Mouse (Mus musculus) heart, postnatal 14 days (tissue): Measurements from ENCODE around the gene Vdr. TPM values are rescaled to one million over a fixed set of nuclear protein-coding genes. Genes with fewer than 3 reads are reported as not detected.
A peak's percentile ranks its signal among the peaks of the same experiment; 100 is the strongest.

Source experiments
- DNase-seq, 2 experiments: peaks; one replicate each; pipeline ENCODE4 v3.0.0; 2021 to 2022
- intact Hi-C: fragments of 180-260 bp; cut with DNase I; formaldehyde crosslinking; loops from one replicate; pipeline ENCODE4 v1.15.1; 2025
- total RNA-seq, 2 experiments: library from RNA; stranded (reverse); gene quantifications; 2 replicates each; pipeline ENCODE4 v1.2.3; 2021

Gene Vdr
- total RNA-seq, 2 experiments from 2014 or later: 1.3 to 1.9 TPM

DNA sequence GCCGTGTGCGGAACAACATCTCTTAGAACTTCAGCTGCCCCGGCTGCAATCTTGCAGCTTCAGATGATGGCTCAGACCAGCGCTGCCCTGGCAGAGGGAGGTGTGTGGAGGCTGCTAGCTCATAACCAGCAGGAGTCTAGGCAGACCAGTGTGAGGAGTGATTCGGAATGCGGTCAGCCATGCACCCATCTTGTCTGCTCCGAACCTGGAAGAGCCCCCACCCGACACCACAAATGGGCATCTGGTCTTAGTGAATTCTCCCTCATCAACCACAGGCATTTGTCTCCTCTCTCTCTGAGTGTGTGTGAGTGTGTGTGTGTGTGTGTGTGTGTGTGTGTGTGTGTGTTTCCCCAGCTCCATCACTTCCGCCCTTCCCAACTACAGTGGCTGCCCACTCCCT lies 90.5 kb downstream of the Vdr start:
- intact Hi-C loops: no loop called here
- DNase-seq: no peak

DNA sequence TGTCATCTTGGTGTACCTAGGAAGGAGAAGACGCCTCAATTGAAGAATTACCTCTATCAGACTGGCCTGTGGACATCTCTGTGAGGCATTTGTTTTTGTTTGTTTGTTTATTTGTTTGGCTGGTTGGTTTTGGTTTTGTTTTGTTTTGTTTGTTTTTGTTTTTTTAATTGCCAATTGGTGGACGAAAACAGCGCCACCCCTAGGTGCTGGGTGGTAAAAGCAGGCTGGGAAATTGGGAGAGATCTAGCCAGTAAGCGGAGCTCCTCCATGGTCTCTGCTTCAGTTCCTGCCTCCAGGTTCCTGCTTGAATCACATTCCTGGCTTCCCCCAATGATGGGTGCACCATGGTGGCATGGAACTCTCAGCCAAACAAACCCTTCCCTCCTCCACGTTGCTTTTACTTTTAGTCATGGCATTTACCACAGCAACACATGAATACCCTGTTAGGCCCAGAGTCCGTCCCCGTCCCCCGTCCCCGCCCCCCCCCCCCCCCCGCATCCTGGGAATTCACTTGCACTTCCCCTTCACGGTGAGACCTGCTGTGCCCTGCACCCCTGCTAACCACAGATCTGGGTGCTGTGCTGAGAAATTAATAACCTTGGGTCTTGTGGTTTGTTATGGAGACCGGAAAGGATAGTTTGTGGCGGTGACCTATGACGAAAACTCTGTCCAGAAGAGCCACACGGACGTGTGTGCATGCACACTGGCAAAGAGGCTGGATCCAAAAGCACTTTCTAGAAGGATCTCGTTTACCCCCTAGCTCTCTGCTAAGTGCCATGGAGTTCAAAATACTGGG lies 94.0 kb downstream of the Vdr start:
- DNase-seq: no peak
- intact Hi-C loops: no loop called here

- intact Hi-C loops: no loop called here
Measured at GRCm38 (mm10) chr15:97815254-97815653, 95.2 kb downstream of the Vdr start.

GRCm38 (mm10) chr15:97814703-97815102 lies 95.7 kb downstream of the Vdr start:
- intact Hi-C loops: no loop called here
- no peak for DNase-seq

More at GRCm38 (mm10) chr15:97815254-97815653, 95.2 kb downstream of the Vdr start:
- no peak for DNase-seq

DNA sequence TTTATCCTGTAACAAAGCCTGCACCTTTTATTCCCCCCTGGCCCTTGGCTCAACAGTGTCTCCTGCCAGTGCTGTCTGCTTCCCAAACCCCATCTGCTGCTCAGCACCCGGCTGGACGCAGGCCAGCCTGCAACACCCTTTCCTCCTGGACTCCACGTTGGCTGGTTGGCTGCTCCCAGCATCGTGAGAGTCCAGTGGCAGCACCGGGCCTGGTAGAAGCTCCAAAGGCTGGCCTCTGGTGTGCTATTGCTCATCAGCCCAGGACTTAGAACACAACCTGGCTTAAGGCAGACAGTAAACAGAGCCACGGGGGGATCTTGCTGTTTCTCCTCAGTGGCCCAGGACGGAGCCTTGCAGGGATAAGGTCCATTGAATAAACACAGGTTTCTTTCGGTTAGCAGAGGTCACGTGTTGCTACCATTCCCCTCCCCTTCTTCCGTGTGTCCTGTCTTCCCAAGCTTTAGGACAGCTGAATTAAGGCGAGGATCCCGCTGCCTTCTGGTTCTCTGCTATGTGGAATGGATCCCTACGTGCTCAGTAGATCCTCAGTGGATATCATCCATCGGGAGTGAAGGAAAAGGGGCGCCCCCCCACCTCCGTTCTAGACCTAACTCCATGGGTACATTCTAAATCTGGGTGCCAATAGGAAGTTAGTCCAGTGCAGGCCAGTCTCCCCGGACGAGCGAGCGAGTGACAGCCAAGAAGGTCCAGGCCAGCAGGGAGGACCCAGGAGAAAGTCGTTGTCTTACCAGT lies 96.8 kb downstream of the Vdr start:
- peak; percentile 68 to 75 for DNase-seq
- intact Hi-C loops: no loop called here

DNA sequence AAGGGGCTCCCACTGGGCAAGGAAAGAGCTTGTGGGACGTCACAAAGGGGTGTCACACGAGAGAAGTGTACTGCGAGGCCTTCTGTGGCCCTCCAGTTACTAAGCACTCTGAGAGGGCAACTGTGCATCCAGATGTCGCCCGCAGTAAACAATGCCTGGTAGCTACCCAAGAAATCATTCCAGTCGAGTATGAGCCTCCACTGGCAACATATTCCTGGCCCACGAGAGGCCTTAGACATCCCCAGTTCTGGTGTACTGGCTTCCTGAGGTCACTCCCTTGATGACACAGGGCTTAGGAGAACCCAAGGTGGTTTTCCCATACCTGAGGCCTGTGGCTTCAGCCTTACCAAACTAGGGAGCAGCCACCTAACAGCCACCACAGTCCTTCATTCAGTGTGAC lies 97.6 kb downstream of the Vdr start:
- intact Hi-C loops: no loop called here
- DNase-seq: no peak

GRCm38 (mm10) chr15:97812126-97812525 lies 98.3 kb downstream of the Vdr start:
- peak; percentile 80 to 87 for DNase-seq
- intact Hi-C loops: no loop called here

DNA sequence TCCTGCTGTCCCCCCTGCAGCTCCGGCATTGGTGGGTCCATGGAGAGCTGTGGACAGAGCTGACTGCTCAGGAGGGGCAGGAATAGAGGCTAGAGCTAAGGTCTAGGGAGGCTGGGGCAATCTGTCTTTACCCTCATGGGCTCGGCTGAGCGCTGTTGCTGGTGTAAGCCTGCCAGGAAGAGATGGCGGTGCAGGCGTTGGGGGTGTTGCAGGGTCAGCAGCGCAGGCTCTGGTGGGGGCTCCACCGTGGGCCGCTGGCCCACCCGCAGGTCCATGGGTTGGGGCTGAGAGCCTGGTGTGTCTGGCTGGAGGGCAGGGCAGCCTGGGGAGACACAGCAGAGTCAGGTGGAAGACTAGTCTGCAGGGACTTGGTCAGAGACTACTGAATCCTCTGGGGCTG lies 99.1 kb downstream of the Vdr start:
- no peak for DNase-seq
- intact Hi-C loops: loop anchor here (2.0 kb wide), 1 partner anchor 37 kb away; no protein-coding TSS in a partner anchor

DNA sequence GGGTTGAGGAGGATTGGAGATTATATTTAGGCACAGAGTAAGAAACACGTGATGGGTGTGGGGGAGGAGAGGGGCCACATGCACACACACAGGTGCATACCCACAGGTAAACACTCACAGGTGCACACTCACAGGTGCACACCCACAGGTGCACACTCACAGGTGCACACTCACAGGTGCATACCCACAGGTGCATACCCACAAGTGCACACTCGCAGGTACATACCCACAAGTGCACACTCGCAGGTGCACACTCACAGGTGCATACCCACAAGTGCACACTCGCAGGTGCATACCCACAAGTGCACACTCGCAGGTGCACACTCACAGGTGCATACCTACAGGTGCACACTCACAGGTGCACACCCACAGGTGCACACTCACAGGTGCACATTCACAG lies 100.0 kb downstream of the Vdr start:
- intact Hi-C loops: loop anchor here (2.0 kb wide), 1 partner anchor 38 kb away; no protein-coding TSS in a partner anchor
- no peak for DNase-seq

DNA sequence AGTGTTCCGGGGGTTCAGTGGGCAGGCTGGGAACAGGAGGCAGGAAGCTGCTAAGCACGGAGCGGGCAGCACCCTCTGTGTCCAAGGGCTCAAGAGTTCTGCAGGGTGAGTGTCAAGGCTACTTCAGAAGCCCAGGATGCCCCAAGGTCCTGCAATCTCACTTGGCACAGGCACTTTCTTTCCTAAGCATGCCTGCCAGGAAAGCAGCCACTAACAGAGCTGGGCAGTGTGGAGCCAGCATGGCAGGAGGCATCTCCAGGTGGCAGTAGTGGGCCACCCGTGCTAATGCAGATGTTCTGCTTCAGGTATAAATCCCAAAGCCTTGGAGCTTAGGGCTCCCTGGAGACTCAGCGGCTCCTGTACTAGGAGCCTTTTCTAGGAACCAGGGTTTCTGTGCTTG lies 100.5 kb downstream of the Vdr start:
- intact Hi-C loops: loop anchor here (2.0 kb wide), 1 partner anchor 39 kb away; no protein-coding TSS in a partner anchor
- peak; percentile 57 to 58 for DNase-seq

DNA sequence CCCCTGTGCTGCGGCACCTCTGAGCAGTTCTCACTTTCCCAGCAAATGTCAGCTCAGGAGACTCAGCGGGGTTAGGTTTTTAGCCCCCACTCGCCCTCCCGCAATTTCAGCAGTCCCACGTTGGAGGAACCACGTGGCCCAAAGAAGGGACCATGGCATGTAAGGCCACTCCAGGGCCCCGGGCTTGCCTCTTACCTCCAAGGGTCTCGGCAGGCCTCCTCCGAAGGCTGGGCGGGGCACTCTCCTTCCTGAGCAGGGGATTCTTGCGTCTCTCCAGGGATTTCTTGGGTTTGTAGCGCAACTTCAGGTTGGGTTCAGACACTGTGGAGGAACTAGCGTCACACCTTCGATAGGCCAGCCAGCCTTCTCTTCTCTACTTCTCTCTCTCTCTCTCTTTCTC lies 101.2 kb downstream of the Vdr start:
- DNase-seq: no peak
- intact Hi-C loops: no loop called here

DNA sequence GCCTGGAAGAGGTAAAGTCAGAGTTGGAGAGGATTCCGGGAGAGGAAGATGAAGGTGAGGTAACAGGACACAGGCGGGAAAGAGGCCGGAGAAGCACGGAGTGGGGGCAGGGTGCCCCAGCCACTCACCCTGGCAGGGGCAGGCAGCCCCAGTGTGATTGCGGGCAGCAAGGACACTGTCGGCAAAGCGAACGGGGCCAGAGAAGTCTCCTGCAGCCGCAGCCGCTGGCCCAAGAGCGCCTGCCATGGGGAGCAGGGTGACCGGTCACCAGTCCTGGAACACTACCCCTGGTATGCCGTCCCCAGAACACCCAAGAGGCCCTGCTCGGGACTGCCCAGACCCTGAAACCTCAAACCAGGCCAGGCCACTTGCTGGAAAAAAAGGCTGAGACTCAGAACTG lies 101.9 kb downstream of the Vdr start:
- DNase-seq: no peak
- intact Hi-C loops: no loop called here

- no peak for DNase-seq
- intact Hi-C loops: no loop called here
Measured at GRCm38 (mm10) chr15:97807867-97808266, 102.6 kb downstream of the Vdr start.

Other genes starting within 250 kb of the Vdr start
- 10 to 100 TPM; 11.5 to 12.4 TPM for gene Rpap3, start 204.8 kb downstream of the Vdr start, total RNA-seq
- gene Endou, start 179.3 kb downstream of the Vdr start, total RNA-seq: 1 to 10 TPM; 1.8 to 4.9 TPM
- 10 to 100 TPM; 32.7 to 34.3 TPM for gene Rapgef3, start 142.7 kb downstream of the Vdr start, total RNA-seq
- gene Slc48a1, start 132.1 kb downstream of the Vdr start, total RNA-seq: 10 to 100 TPM; 78.3 to 78.9 TPM
- 10 to 100 TPM; 45.9 to 52.5 TPM for gene Hdac7, start 66.1 kb downstream of the Vdr start, total RNA-seq
- gene Tmem106c, start 53.6 kb upstream of the Vdr start, total RNA-seq: 10 to 100 TPM; 12.4 to 12.7 TPM
- 1 to 10 TPM in 1 of 2 experiments, under 1 TPM in 1; 0.41 to 1.0 TPM for gene Col2a1, start 94.1 kb upstream of the Vdr start, total RNA-seq
- gene Pfkm, start 182.0 kb upstream of the Vdr start, total RNA-seq: 100 to 1,000 TPM; 739 to 748 TPM
- gene Senp1, start 183.1 kb upstream of the Vdr start, total RNA-seq: 10 to 100 TPM; 12.9 to 13.7 TPM